Mouse (Mus musculus): ENCODE data around the gene Rps29.

GRCm38 (mm10) chr12:69143460-69143859 lies 15.5 kb downstream of the Rps29 start:
- no peak for TF ChIP-seq MAZ (IDR thresholded peaks at IDR 0.05; ENCODE audit: low read depth, low read length)
- no peak for TF ChIP-seq MEF2A (IDR thresholded peaks at IDR 0.05; ENCODE audit: extremely low read depth, insufficient replicate concordance, low read depth, low read length, poor library complexity, severe bottlenecking)
- TF ChIP-seq CTCF (IDR thresholded peaks at IDR 0.05 in 2 of 3, conservative IDR thresholded peaks at IDR 0.05 in 1 of 3; ENCODE audit: control insufficient read depth in 1 of 3, insufficient read depth in 1 of 3, low read depth in 2 of 3, low read length in 3 of 3, poor library complexity in 1 of 3, severe bottlenecking in 1 of 3): no peak
- no peak for TF ChIP-seq MAX (IDR thresholded peaks at IDR 0.05; ENCODE audit: low read length)
- no peak for TF ChIP-seq ZC3H11A (IDR thresholded peaks at IDR 0.05; ENCODE audit: low read depth, low read length)
- no peak for TF ChIP-seq EP300 (IDR thresholded peaks at IDR 0.05; ENCODE audit: low read depth in 1 of 2, low read length in 2 of 2)
- TF ChIP-seq ZNF384 (IDR thresholded peaks at IDR 0.05; ENCODE audit: low read depth, low read length): no peak
- TF ChIP-seq ELF1 (IDR thresholded peaks at IDR 0.05; ENCODE audit: low read depth, low read length): no peak
- TF ChIP-seq POLR2A (IDR thresholded peaks at IDR 0.05; ENCODE audit: control insufficient read depth in 1 of 2, insufficient read depth in 1 of 2, low read depth in 1 of 2, low read length in 2 of 2, poor library complexity in 1 of 2): no peak

Data from MEL (cell line).